Comparison of ENCODE assay signal across 10 mouse cellular contexts in the genomic region with DNA sequence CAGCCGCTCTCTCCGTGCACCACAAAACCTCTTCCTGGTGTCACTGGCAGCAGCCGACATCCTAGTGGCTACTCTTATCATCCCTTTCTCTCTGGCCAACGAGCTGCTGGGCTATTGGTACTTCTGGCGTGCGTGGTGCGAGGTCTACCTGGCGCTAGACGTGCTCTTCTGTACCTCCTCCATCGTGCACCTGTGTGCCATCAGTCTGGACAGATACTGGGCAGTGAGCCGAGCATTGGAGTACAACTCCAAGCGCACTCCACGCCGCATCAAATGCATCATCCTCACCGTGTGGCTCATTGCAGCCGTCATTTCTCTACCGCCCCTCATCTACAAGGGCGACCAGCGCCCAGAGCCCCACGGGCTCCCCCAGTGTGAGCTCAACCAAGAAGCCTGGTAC. TPM values are rescaled to one million over a fixed set of nuclear protein-coding genes. Genes with fewer than 3 reads are reported as not detected.
A peak's percentile ranks its signal among the peaks of the same experiment; 100 is the strongest.
DNase-seq lines count a peak whose midpoint lies in the region; ATAC-seq lines count a peak whose summit lies in the region.
"Had no signal": no experiment of that assay in that cellular context is flagged by ENCODE, and none has a peak within 500 bp of the region (broad histone marks: within the 10 kb centered on the region; RNA-seq: fewer than 3 reads in every experiment).

No protein-coding gene starts in this region.

- DNase-seq in kidney, adult 18-20 months: peak; percentile 52
- no peak for DNase-seq in midbrain, embryonic 11.5 days (ENCODE audit: low spot score, missing footprints)
- no peak for DNase-seq in adrenal gland, adult 2 months
- no peak for DNase-seq in ovary, postnatal 36 days (ENCODE audit: low spot score)

- H3K27ac ChIP-seq in embryonic facial prominence, embryonic 12.5 days: no peak overlapping the region
- no peak overlapping the region for H3K27ac ChIP-seq in midbrain, embryonic 11.5 days (ENCODE audit: low read depth, low read length)

- peak overlapping the region; percentile 87 for H3K4me3 ChIP-seq in erythroblast, embryonic 14.5 days (replicated peaks)
- H3K4me3 ChIP-seq in embryonic facial prominence, embryonic 12.5 days: peak overlapping the region; percentile 43
- H3K4me3 ChIP-seq in midbrain, embryonic 11.5 days (ENCODE audit: low read depth, low read length): peak overlapping the region; percentile 33

- H3K4me1 ChIP-seq in erythroblast, embryonic 14.5 days (ENCODE audit: control insufficient read depth): peaks cover 62% of the 10 kb centered on the region
- H3K4me1 ChIP-seq in embryonic facial prominence, embryonic 12.5 days: peaks cover 13% of the 10 kb centered on the region; the same call in 1 of the 2 replicates
- H3K4me1 ChIP-seq in midbrain, embryonic 11.5 days (ENCODE audit: control insufficient read depth, insufficient read depth, low read length): peaks cover 7% of the 10 kb centered on the region

- H3K27me3 ChIP-seq in erythroblast, embryonic 14.5 days (ENCODE audit: control insufficient read depth): peaks cover 89% of the 10 kb centered on the region
- H3K27me3 ChIP-seq in embryonic facial prominence, embryonic 12.5 days: peaks cover 71% of the 10 kb centered on the region
- peaks cover 40% of the 10 kb centered on the region for H3K27me3 ChIP-seq in midbrain, embryonic 11.5 days (ENCODE audit: control insufficient read depth, insufficient read depth, low read length)

- H3K4me2 ChIP-seq in embryonic facial prominence, embryonic 12.5 days (replicated peaks): peak overlapping the region; percentile 74
- peak overlapping the region; percentile 58 for H3K4me2 ChIP-seq in midbrain, embryonic 11.5 days

- ATAC-seq in erythroblast, adult 5-6 weeks (replicated peaks; ENCODE audit: low FRiP score, poor library complexity, severe bottlenecking): no peak
- ATAC-seq in embryonic facial prominence, embryonic 12.5 days (ENCODE audit: insufficient number of reproducible peaks, insufficient read depth, low FRiP score, low TSS enrichment): no peak
- no peak for ATAC-seq in midbrain, embryonic 11.5 days (ENCODE audit: low FRiP score)
- ATAC-seq in megakaryocyte progenitor cell, adult 5-6 weeks (replicated peaks; ENCODE audit: poor library complexity): no peak

- 7% methylated on average over 20 of the region's 20 CpGs for WGBS in embryonic facial prominence, embryonic 12.5 days
- WGBS in midbrain, embryonic 11.5 days: 5% methylated on average over 20 of the region's 20 CpGs

- peaks cover 23% of the 10 kb centered on the region for H3K9me3 ChIP-seq in erythroblast, embryonic 14.5 days (ENCODE audit: control insufficient read depth, low read length)
- no peaks in the 10 kb centered on the region for H3K9me3 ChIP-seq in embryonic facial prominence, embryonic 12.5 days
- no peaks in the 10 kb centered on the region for H3K9me3 ChIP-seq in midbrain, embryonic 11.5 days (ENCODE audit: control insufficient read depth, low read length)

- no peak overlapping the region for H3K9ac ChIP-seq in embryonic facial prominence, embryonic 12.5 days
- H3K9ac ChIP-seq in midbrain, embryonic 11.5 days (ENCODE audit: low read length): peak overlapping the region; percentile 36; the same call in 1 of the 2 replicates

- H3K36me3 ChIP-seq in erythroblast, embryonic 14.5 days (ENCODE audit: control insufficient read depth): peaks cover 47% of the 10 kb centered on the region
- no peaks in the 10 kb centered on the region for H3K36me3 ChIP-seq in embryonic facial prominence, embryonic 12.5 days
- no peaks in the 10 kb centered on the region for H3K36me3 ChIP-seq in midbrain, embryonic 11.5 days (ENCODE audit: control insufficient read depth, insufficient read depth, low read length)

RNA-seq across cellular contexts. Expression of a gene that starts 0.7 kb away (rescaled TPM):
- 1.9 and 2.4 TPM in 2 replicates for polyA plus RNA-seq in erythroblast, embryonic 14.5 days (2012)
- not detected in 2 replicates for total RNA-seq in erythroblast, adult 5-6 weeks (2015; ENCODE audit: low replicate concordance)
- not detected in 2 replicates for total RNA-seq in erythroblast, adult 5-6 weeks (2017; ENCODE audit: low replicate concordance)
- 1.7 and 1.8 TPM in 2 replicates for polyA plus RNA-seq in embryonic facial prominence, embryonic 12.5 days (2016; fragmentation: Nextera tagmentation; extraction: Ambion mirVana)
- 2.8 and 2.9 TPM in 2 replicates for polyA plus RNA-seq in midbrain, embryonic 11.5 days (2014; fragmentation: Nextera tagmentation; extraction: Ambion mirVana)
- not detected in 2 replicates for total RNA-seq in megakaryocyte progenitor cell, adult 5-6 weeks (2015)
- not detected in 2 replicates for total RNA-seq in megakaryocyte progenitor cell, adult 5-6 weeks (2017)
- 1 to 10 TPM; 1.6 to 1.9 TPM for total RNA-seq in adrenal gland, adult 2 months (2021)
- polyA plus RNA-seq in adrenal gland, adult 2 months (2012; rRNA removed): 1.1 and 1.5 TPM in 2 replicates
- total RNA-seq: monocyte, adult 5-6 weeks had no signal
- polyA plus RNA-seq: C2C12 had no signal

RNA-seq across cellular contexts. Expression of a gene that starts 25.3 kb away (rescaled TPM):
- polyA plus RNA-seq in erythroblast, embryonic 14.5 days (2012): not detected in 2 replicates
- not detected in 2 replicates for total RNA-seq in erythroblast, adult 5-6 weeks (2015; ENCODE audit: low replicate concordance)
- not detected in 2 replicates for total RNA-seq in erythroblast, adult 5-6 weeks (2017; ENCODE audit: low replicate concordance)
- 0.19 TPM in 1 of 2 replicates, not detected in the other for polyA plus RNA-seq in embryonic facial prominence, embryonic 12.5 days (2016; fragmentation: Nextera tagmentation; extraction: Ambion mirVana)
- not detected in 2 replicates for polyA plus RNA-seq in midbrain, embryonic 11.5 days (2014; fragmentation: Nextera tagmentation; extraction: Ambion mirVana)
- 0.15 and 0.30 TPM in 2 replicates for total RNA-seq in megakaryocyte progenitor cell, adult 5-6 weeks (2015)
- total RNA-seq in megakaryocyte progenitor cell, adult 5-6 weeks (2017): 0.24 TPM in 1 of 2 replicates, not detected in the other
- not detected for total RNA-seq in adrenal gland, adult 2 months (2021)
- polyA plus RNA-seq in adrenal gland, adult 2 months (2012; rRNA removed): not detected in 2 replicates
- polyA plus RNA-seq: C2C12 had no signal

RNA-seq across cellular contexts. Expression of a gene that starts 27.7 kb away (rescaled TPM):
- 0.05 and 0.08 TPM in 2 replicates for polyA plus RNA-seq in erythroblast, embryonic 14.5 days (2012)
- 3.6 and 5.6 TPM in 2 replicates for total RNA-seq in erythroblast, adult 5-6 weeks (2015; ENCODE audit: low replicate concordance)
- total RNA-seq in erythroblast, adult 5-6 weeks (2017; ENCODE audit: low replicate concordance): 0.34 and 1.5 TPM in 2 replicates
- polyA plus RNA-seq in embryonic facial prominence, embryonic 12.5 days (2016; fragmentation: Nextera tagmentation; extraction: Ambion mirVana): 5.8 and 7.9 TPM in 2 replicates
- polyA plus RNA-seq in midbrain, embryonic 11.5 days (2014; fragmentation: Nextera tagmentation; extraction: Ambion mirVana): 3.4 and 4.4 TPM in 2 replicates
- 76.0 and 76.5 TPM in 2 replicates for total RNA-seq in megakaryocyte progenitor cell, adult 5-6 weeks (2015)
- total RNA-seq in megakaryocyte progenitor cell, adult 5-6 weeks (2017): 83.2 and 90.0 TPM in 2 replicates
- total RNA-seq in adrenal gland, adult 2 months (2021): under 1 TPM; 0.17 to 0.76 TPM
- polyA plus RNA-seq in adrenal gland, adult 2 months (2012; rRNA removed): 1.3 and 2.2 TPM in 2 replicates

Comparison
In these comparisons a context has a peak if more than half of its experiments do, and no peak if none do; other contexts are left out.
1. H3K4me3 ChIP-seq: peak in every context shown above with its lines; median percentile 87 in erythroblast, embryonic 14.5 days; 43 in embryonic facial prominence, embryonic 12.5 days; 33 in midbrain, embryonic 11.5 days.